Mouse (Mus musculus) embryonic stem cell, embryonic (primary cell): ENCODE data around the gene Slc9b1.

Experiments
- CTCF ChIA-PET, 4 experiments: fragments of 300-600 bp in 2 of 4; fragments of 350-600 bp in 2 of 4; sonication (Branson Sonifier 250); formaldehyde crosslinking; loops; one replicate each; lab custom pipeline; 2022; ENCODE audit warnings: inconsistent platforms in 2 of 4; lab: Charles Lee
- POLR2A ChIA-PET, 4 experiments: fragments of 300-600 bp in 2 of 4; fragments of 350-600 bp in 2 of 4; sonication (Branson Sonifier 250); formaldehyde crosslinking; loops; one replicate each; lab custom pipeline; 2022; ENCODE audit warnings: antibody characterized with exemption in 4 of 4, inconsistent platforms in 1 of 4; lab: Charles Lee

Gene Slc9b1

GRCm38 (mm10) chr3:135417245-135417644 lies 69.4 kb downstream of the Slc9b1 start:
- POLR2A ChIA-PET: interaction anchor here in 3 of 4 experiments (0.5 to 3.3 kb wide), 10 partner anchors 9 to 101 kb away, joined by 3 to 26 read pairs (median 4); partner anchors contain the start of genes Ube2d3 (in 3 of the 3) and Manba (in 1 of the 3)
- CTCF ChIA-PET: interaction anchor here in 1 of 4 experiments (1.1 kb wide), 1 partner anchor 13 kb away, joined by 6 read pairs; no protein-coding TSS in a partner anchor

GRCm38 (mm10) chr3:135417799-135418198 lies 70.0 kb downstream of the Slc9b1 start:
- ChIA-PET CTCF (interaction anchor here in 1 of 4 experiments (1.1 kb wide), 1 partner anchor 14 kb away, joined by 6 read pairs; no protein-coding TSS in a partner anchor), POLR2A (interaction anchor here in 3 of 4 experiments (0.5 to 3.3 kb wide), 15 partner anchors 8 to 313 kb away, joined by 3 to 26 read pairs (median 4); partner anchors contain the start of genes Ube2d3 (in 3 of the 3) and Manba (in 1 of the 3))

GRCm38 (mm10) chr3:135420542-135421309 lies 72.9 kb downstream of the Slc9b1 start:
- ChIA-PET CTCF (interaction anchor here in 2 of 4 experiments (0.5 to 1.3 kb wide), 3 partner anchors 10 to 80 kb away, joined by 3 read pairs; no protein-coding TSS in a partner anchor), POLR2A (interaction anchor here in 3 of 4 experiments (0.6 to 12.2 kb wide), 13 partner anchors 9 to 126 kb away, joined by 3 to 178 read pairs (median 3); partner anchors contain the start of genes Ube2d3 (in 2 of the 3) and Manba (in 1 of the 3))

GRCm38 (mm10) chr3:135421310-135421594 lies 73.4 kb downstream of the Slc9b1 start:
- ChIA-PET POLR2A (interaction anchor here in 2 of 4 experiments (0.7 to 12.2 kb wide), 9 partner anchors 10 to 125 kb away, joined by 3 to 178 read pairs (median 3); partner anchors contain the start of genes Ube2d3 (in 2 of the 2) and Manba (in 1 of the 2)), CTCF (interaction anchor here in 1 of 4 experiments (1.3 kb wide), 1 partner anchor 12 kb away, joined by 3 read pairs; no protein-coding TSS in a partner anchor)

GRCm38 (mm10) chr3:135422232-135422855 lies 74.5 kb downstream of the Slc9b1 start:
- POLR2A ChIA-PET: interaction anchor here (0.6 to 12.2 kb wide), 9 partner anchors 8 to 124 kb away, joined by 3 to 178 read pairs (median 8); partner anchors contain the start of gene Ube2d3 (in 3 of the 4)
- CTCF ChIA-PET: no interaction called here

DNA sequence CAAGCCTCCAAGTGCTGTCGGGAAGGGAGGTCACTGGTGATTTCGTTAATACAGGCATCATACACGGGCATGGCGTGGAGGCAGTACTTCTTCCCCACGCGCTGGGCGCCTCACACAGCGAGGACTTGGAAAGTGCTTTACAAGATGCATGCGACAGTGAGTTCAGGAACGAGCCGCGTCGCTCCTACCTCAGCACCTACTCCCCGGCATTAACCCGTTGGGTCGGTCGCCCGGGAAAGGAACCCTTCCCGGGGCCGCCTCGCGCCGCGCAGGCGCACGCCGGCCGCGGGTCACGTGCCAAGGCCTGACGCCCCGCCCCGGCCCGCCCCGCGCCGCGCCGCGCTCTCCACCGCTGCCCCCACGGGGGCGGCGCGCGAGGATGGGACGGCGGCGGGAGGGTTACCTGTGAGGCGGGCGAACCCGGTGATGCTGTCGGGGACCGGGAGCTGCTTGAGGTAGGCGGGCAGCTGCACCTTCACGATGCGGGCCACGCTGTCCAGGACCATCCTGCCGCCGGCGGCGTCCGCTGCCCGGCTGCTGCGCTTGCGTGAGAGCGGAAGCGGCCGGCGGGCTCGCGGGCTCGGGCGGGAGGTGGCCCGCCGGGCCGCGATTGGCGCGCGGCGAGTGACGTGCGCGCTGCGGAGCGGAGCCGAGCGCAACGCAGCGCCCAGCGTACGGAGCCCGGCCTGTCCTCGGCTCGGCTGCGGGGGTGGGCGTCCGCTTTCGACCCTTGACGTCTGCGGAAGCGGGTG lies 75.2 kb downstream of the Slc9b1 start:
- ChIA-PET POLR2A (interaction anchor here (0.6 to 12.2 kb wide), 19 partner anchors 9 to 195 kb away, joined by 3 to 178 read pairs (median 6); partner anchors contain the start of gene Ube2d3 (in 4 of the 4)), CTCF (interaction anchor here in 2 of 4 experiments (0.6 to 1.4 kb wide), 3 partner anchors 21 to 308 kb away, joined by 3 read pairs; no protein-coding TSS in a partner anchor)

DNA sequence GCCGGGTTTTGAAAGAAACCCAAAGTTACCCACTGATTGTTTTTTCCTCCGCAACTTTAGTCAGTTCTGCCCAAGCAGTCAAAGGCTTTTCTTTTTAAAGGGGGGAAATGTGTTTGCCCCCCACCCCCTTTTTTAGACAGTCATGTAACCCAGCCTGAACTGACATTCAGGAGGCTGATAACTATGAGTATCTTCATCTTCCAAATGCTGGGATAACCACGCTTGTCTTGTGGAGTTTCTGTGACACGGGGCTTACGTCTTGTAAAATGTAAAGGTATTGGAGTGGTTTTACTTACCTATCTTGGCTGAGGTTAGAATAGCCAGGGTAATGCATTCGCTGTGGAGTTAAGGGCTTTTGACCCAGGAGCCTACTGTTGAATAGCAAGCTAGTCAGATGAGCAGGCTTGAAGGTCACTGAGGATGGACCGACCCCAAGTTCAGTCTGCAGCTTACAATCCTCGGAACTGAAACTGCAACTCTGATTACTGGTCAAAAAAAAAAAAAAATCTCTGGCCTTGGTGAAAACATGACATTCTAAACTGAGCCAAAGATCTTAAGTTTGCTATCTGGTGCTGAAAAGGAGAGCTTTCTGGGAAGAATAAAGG lies 75.9 kb downstream of the Slc9b1 start, which contains the start of gene Cisd2:
TSS of gene Cisd2 (minus strand) at position 318 of the 605 bp plus-strand sequence.
- POLR2A ChIA-PET: interaction anchor here (0.6 to 12.2 kb wide), 29 partner anchors 10 to 1318 kb away, joined by 3 to 178 read pairs (median 4); partner anchors contain the start of genes Ube2d3 (in 4 of the 4) and Manba (in 1 of the 4)
- CTCF ChIA-PET: interaction anchor here in 2 of 4 experiments (0.6 to 1.4 kb wide), 3 partner anchors 21 to 308 kb away, joined by 3 read pairs; no protein-coding TSS in a partner anchor

GRCm38 (mm10) chr3:135436901-135437616 lies 89.2 kb downstream of the Slc9b1 start:
- ChIA-PET CTCF (no interaction called here), POLR2A (interaction anchor here (0.7 to 12.5 kb wide), 52 partner anchors 9 to 145 kb away, joined by 3 to 345 read pairs (median 6); partner anchors contain the start of genes Cisd2 (in 4 of the 4) and Manba (in 2 of the 4))

DNA sequence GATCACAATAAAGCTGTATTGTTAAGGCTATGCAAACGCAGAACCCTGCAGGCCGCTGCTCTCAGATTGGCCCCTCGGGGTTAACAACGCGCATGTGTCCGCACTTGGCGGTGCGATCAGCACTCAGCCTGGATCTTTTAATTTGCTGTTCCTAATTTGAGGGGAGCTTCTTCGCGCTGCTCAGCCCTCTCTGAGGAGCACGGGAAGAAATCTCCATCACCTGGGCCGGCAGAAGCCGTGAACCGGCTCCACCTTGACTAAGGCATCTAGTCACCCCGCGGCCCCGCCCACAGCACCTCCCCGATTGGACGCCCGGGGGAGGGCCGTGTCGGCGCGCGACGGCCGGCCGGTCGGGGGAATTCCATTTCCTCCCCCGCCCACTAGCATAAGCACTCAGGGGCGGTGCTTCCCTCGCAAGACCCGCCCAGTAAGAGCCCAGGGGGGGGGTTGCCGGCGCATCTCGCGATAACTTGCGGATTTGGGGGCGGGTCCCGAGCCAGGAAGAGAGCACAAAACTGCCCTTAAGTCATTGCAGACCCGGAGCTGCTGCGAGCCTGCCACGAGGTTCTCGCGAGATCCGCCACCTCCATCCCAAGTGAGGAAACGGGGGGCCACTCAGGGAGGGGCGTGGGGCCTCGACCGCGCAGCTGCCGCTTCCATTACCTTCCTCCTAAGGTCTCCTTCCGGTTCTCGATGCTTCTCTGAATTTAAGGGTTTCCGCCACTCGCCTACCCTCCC lies 90.1 kb downstream of the Slc9b1 start, which contains the start of gene Ube2d3:
TSS of gene Ube2d3 (plus strand) at position 392 of the 738 bp plus-strand sequence.
- CTCF ChIA-PET: interaction anchor here (0.5 to 0.7 kb wide), 4 partner anchors 46 to 170 kb away, joined by 3 read pairs; partner anchors contain the start of gene Bdh2 (in 1 of the 4)
- POLR2A ChIA-PET: interaction anchor here (0.6 to 12.5 kb wide), 79 partner anchors 8 to 252 kb away, joined by 3 to 345 read pairs (median 5); partner anchors contain the start of genes Cisd2 (in 4 of the 4), Manba (in 3 of the 4) and Cenpe (in 1 of the 4)

DNA sequence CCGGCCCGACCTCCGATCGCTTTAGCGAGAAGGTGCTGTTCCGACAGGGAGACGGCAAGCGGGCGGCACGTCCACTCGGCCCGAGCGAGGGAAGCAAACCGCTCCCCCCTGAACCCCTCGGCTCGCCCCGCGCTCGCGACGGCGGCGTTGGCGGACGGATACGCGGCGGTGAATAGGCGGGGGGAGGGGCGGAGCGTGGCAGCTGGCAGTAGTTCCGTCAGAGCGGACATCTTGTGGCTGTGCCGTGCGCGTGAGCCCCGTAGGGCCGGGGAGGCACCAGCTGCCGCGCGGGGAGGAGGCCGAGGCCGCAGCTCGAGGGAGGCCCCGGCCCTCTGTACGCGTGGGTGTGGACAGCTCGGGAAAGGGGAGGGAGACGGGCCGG lies 90.7 kb downstream of the Slc9b1 start:
- ChIA-PET POLR2A (interaction anchor here (0.7 to 12.5 kb wide), 71 partner anchors 8 to 252 kb away, joined by 3 to 345 read pairs (median 6); partner anchors contain the start of genes Cisd2 (in 4 of the 4), Manba (in 3 of the 4) and Cenpe (in 1 of the 4)), CTCF (interaction anchor here in 2 of 4 experiments (0.7 to 1.0 kb wide), 3 partner anchors 29 to 171 kb away, joined by 3 read pairs; no protein-coding TSS in a partner anchor)

GRCm38 (mm10) chr3:135438913-135439531 lies 91.2 kb downstream of the Slc9b1 start:
- POLR2A ChIA-PET: interaction anchor here (0.5 to 12.5 kb wide), 67 partner anchors 8 to 292 kb away, joined by 3 to 345 read pairs (median 6); partner anchors contain the start of genes Cisd2 (in 3 of the 4), Manba (in 2 of the 4) and Cenpe (in 1 of the 4)

GRCm38 (mm10) chr3:135439651-135440050 lies 91.8 kb downstream of the Slc9b1 start:
- POLR2A ChIA-PET: interaction anchor here (0.5 to 12.5 kb wide), 54 partner anchors 9 to 292 kb away, joined by 3 to 345 read pairs (median 5); partner anchors contain the start of genes Cisd2 (in 3 of the 4), Manba (in 2 of the 4), Bdh2 (in 1 of the 4) and Cenpe (in 1 of the 4)
- CTCF ChIA-PET: interaction anchor here in 1 of 4 experiments (1.0 kb wide), 1 partner anchor 292 kb away, joined by 3 read pairs; no protein-coding TSS in a partner anchor

More at GRCm38 (mm10) chr3:135438913-135439531, 91.2 kb downstream of the Slc9b1 start:
- CTCF ChIA-PET: interaction anchor here in 2 of 4 experiments (0.7 to 1.0 kb wide), 2 partner anchors 30 to 143 kb away, joined by 3 read pairs; no protein-coding TSS in a partner anchor

DNA sequence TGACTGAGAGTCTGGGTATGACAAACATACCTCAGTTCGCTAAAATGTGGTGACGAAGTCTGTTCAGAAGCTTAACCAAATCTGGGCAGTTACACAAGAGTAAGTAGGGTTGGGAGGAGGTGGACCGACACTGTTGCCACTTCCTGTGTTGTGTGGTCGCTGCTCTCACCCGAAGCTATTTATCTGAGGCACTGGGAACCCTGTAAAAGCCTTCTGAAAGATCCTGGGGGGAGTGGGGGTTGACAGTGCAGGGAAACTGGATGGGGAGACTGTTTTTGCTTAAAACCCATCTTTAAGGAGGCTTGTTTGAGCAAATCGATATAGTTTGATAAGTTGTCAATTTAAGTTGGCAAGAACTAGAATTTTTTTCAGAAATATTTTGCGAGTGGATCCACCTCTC lies 92.4 kb downstream of the Slc9b1 start:
- ChIA-PET POLR2A (interaction anchor here in 3 of 4 experiments (0.7 to 12.5 kb wide), 43 partner anchors 8 to 291 kb away, joined by 3 to 345 read pairs (median 4); partner anchors contain the start of genes Cisd2 (in 2 of the 3), Manba (in 2 of the 3), Bdh2 (in 1 of the 3) and Cenpe (in 1 of the 3)), CTCF (interaction anchor here in 1 of 4 experiments (1.0 kb wide), 1 partner anchor 291 kb away, joined by 3 read pairs; no protein-coding TSS in a partner anchor)

DNA sequence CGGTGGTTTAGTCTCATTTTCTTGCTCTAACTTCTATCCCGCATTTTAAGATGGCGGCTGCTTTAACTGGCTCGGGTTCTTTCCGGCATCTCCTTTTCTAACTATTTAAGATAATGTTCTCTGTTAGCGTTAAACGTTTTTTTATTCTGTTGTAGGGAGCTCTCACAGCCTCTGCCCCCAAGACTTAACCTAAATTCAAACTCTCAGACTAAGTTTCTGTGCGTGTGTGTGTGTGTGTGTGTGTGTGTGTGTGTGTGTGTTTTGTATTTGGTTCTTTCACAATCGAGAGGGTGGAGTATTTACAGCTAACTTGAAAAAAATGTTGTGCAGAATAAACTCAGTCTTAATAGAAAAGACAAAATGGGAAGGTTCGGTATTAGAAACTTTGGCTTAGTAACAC lies 92.8 kb downstream of the Slc9b1 start:
- CTCF ChIA-PET: interaction anchor here in 1 of 4 experiments (1.0 kb wide), 1 partner anchor 291 kb away, joined by 3 read pairs; no protein-coding TSS in a partner anchor
- POLR2A ChIA-PET: interaction anchor here in 3 of 4 experiments (0.7 to 12.5 kb wide), 27 partner anchors 9 to 291 kb away, joined by 3 to 345 read pairs (median 6); partner anchors contain the start of genes Cisd2 (in 2 of the 3), Manba (in 2 of the 3) and Bdh2 (in 1 of the 3)
